Mouse (Mus musculus) kidney, adult 9 months (tissue): ENCODE results near the gene Fuk.
"Not testable (repeated sequence)": the region's sequence is repeated elsewhere in the genome, so short reads cannot be mapped to it uniquely, and the experiment has no call there.

ENCODE experiments used
- DNase-seq: peaks from one replicate; pipeline ENCODE4 v3.0.0; 2022

The Fuk gene

GRCm38 (mm10) chr8:110861347-110862025 lies 40.8 kb downstream of the Fuk start:
- not testable (repeated sequence) for DNase-seq

- DNase-seq: no peak
Observed at GRCm38 (mm10) chr8:110859651-110860501, 42.4 kb downstream of the Fuk start.

GRCm38 (mm10) chr8:110856760-110857461 lies 45.4 kb downstream of the Fuk start:
- peak; percentile 19 for DNase-seq

GRCm38 (mm10) chr8:110856073-110856472 lies 46.2 kb downstream of the Fuk start:
- DNase-seq: not testable (repeated sequence)

DNA sequence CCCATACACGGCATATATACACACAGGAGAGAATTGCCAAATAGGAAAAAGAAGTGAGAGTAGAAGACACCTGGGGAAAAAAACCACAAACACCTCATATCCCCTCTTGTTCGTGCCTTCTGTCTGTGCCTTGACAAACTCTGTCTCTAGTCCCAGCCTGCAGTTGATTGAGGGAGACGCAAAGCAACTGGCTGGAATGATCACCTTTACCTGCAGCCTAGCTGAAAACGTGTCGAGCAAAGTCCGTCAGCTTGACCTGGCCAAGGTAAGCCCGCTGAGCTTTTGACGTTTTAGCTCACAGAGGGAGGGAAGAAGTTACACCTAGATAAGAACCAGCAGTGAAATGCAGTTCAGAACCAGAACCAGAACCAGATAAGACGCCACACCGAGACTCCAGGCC lies 51.1 kb downstream of the Fuk start:
- DNase-seq: no peak

- no peak for DNase-seq
Observed at GRCm38 (mm10) chr8:110847645-110848495, 54.4 kb downstream of the Fuk start.

- no peak for DNase-seq
Observed at GRCm38 (mm10) chr8:110847171-110847549, 55.1 kb downstream of the Fuk start.

- DNase-seq: peak; percentile 93
Observed at GRCm38 (mm10) chr8:110846405-110847170, 55.7 kb downstream of the Fuk start, which contains the start of the genes Cog4 and Sf3b3. Gene Cog4 (plus strand): TSS chr8:110846600. Gene Sf3b3 (minus strand): TSS chr8:110846787.

DNA sequence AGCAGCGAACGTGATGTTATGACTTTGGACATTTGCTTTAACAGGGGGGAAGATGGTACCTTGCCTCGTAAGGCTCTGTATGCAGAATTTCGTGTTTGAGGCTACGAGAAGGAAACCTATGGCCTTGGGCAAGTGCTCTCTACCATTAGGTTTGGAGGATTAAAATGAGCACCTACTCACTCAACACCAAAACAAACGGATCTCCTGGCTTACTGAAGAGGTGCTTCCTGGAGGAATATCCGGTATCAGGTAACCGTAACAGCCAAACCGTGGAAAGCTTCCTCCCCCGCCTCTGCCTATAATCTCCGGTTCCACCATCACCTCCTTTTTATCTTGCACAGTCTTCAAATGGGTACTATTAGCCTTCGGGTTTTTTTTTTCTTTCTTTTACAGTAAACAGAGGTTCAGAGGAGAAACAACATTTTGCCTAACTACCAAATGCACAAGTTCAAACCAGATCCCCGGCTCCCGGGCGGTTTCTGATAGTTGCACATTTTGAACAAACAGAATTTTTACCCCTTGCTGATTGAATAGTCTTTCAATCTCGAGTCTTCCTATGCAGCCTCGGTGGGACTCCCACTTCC lies 56.4 kb downstream of the Fuk start:
- no peak for DNase-seq

DNA sequence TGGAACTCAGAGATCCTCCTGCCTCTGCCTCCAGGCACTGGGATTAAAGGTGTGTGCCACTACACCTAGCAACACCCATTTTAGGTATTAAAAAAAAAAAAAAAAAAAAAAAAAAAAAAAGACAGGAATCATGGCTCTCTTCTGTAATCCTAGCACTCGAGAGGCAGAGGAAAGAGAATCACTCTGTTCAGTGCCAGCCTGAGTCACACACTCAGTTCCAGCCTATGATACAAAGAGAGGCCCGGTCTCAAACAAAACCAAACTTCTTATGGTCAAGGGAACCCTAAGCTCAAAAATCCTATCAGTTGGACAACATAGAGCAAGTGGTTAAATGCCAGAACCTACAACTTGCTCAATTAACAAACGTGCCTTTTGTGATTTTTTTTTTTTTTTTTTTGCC lies 57.3 kb downstream of the Fuk start:
- no peak for DNase-seq

DNA sequence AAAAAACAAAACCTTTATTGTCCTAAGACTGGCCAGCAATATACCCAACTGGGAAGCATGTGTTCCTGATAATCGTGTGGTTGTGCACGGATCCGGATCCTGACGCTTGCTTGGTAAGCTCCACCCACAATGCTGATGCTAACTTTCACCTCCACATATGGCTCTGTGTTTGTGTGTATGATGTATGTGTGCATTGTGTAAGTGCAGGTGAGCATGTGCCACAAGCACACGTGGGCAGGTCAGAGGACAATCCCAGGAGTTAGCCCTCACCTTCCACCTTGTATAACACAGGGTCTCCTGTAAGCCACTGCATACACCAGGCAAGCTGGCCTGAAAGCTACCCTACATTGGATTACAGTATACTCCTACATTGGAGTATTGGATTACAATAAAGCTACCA lies 59.1 kb downstream of the Fuk start:
- no peak for DNase-seq

DNA sequence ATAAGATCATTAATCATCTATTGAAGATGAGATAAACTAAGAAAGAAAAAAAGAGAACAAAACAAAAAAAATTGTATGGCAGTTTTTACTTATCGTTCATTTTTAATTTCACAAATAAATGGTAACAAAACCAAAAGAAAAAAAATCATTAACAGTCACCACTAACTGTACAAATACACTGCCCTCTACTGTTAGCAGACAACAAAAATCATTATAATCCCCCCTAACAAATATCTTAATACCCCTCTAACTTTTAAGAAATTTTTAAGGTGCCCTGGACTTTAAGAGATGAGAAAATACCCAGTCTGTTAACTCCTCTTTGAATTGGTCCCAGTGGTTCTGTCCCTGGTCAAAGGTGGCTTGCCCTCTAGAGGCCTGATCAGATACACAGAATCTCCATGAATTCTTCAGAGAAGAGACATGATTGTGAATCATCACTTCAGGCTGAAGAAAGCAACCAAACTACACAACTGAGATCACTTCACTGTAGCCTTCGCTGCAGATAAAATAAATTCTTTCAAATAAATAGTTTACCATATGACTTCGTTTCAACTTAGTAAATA lies 60.2 kb downstream of the Fuk start:
- DNase-seq: no peak
